Mouse (Mus musculus) liver, embryonic 14 days (tissue): ENCODE results near the gene Sytl3. TPM values are rescaled to one million over a fixed set of nuclear protein-coding genes. Genes with fewer than 3 reads are reported as not detected.

Source experiments
- polyA plus RNA-seq: library from polyadenylated mRNA; depleted of rRNA; stranded (reverse); fragments of >200 nt; gene quantifications from 2 replicates; pipeline ENCODE4 v1.2.3, GENCODE M21; 2012; rRNA removed

Gene Sytl3
- 0.02 and 0.05 TPM in 2 replicates for polyA plus RNA-seq

DNA sequence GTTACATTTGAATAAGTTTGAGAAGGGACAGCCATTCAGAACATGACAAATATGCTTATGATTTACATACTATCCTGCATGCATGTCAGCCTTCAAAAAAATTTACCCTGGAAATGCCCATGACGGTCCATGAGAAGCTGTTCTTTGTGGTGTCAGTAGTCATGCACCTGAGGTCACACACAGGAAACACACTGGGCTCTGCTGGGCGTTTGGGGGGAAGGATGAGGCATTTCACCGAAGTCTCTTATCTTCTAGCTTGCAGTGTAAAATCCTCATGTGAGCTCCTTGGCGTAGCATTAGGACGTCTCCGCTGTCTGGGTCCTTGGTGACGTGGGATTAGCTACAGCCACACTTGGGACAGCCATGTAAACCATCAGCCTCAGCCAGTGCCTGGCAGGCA, at the start of gene Sytl3:
Gene Sytl3 (plus strand): TSS at position 293 of the 400 bp plus-strand sequence.

GRCm38 (mm10) chr17:6655567-6656281, 3.2 kb upstream of the Sytl3 start, which contains the start of gene Dynlt1f:
Gene Dynlt1f (minus strand): TSS chr17:6655900.

DNA sequence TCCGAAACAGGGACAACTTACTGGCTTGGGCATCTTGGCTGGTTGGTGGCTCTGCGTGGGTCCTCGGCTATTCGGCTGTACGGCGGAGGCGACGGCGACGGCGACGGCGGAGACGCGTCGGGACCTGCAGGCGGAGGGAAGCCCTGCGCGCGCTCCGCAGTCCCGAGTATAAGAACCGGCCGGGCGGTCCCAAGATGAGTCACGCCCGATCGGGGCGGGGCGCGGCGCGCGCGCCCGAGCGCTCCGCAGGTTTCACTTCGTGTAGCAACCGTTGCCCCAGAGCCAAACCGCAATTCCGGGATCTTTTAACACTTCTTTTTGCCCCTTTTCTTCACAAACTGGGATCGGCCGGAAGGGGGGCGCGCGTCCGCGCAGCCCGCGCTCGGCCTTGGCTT, 123.7 kb downstream of the Sytl3 start, which contains the start of gene Ezr:
Gene Ezr (minus strand): TSS at position 174 of the 395 bp plus-strand sequence.

Other genes starting within 250 kb of the Sytl3 start
- 101 and 120 TPM in 2 replicates for gene Dynlt1b, start 229.0 kb upstream of the Sytl3 start, polyA plus RNA-seq
- gene Dynlt1c, start 57.4 kb upstream of the Sytl3 start, polyA plus RNA-seq = 5.8 and 7.2 TPM in 2 replicates
- gene Dynlt1f, start 3.2 kb upstream of the Sytl3 start, polyA plus RNA-seq = 63.7 and 73.8 TPM in 2 replicates
- gene Ezr, start 123.7 kb downstream of the Sytl3 start, polyA plus RNA-seq = 31.0 and 32.3 TPM in 2 replicates